Mouse (Mus musculus) CD4-positive naive resting alpha-beta T cell, adult 76 days (primary cell): ENCODE results near the gene Ccl12. TPM values are rescaled to one million over a fixed set of nuclear protein-coding genes. Genes with fewer than 3 reads are reported as not detected.

ENCODE experiments used
- total RNA-seq: library from RNA; stranded (reverse); gene quantifications from one replicate; pipeline ENCODE4 v1.2.4, GENCODE M21; 2023

The Ccl12 gene
- not detected for total RNA-seq

DNA sequence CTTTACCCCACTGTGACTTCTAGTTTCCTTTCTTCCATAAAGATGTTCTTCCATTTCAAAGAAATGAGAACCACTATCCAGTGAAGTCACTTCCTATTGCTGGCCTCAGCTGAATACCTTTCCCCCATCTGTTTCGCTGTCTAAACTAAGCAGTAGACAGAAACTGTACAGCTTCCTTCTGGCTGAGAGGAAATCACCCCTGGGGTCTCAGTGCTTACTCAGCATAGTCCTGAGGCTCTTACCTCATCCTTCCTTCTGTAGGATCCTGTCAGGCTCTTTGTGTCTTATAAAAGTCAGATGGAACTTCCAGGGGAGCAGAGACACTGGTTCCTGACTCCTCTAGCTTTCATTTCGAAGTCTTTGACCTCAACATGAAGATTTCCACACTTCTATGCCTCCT, at the start of gene Ccl12:
Ccl12 (plus strand) TSS at position 317 of the 400 bp plus-strand sequence.

DNA sequence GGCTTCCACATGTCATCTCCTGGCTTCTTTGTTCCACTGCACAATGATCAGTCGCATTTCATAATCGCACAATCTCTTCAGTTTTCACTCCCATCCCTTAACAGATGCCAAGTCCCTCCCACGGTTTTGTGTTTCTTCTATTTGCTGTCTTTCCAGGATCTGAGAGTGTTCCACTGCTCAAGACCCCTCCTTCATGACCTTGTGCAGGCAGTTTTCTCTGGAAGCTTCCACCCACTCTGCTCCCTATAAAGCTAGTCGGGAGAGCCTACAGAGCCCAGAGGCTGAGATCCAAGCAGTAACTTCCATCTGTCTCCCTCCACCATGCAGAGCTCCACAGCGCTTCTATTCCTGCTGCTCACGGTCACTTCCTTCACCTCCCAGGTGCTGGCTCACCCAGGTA, 44.0 kb upstream of the Ccl12 start, which contains the start of gene Ccl11:
Ccl11 (plus strand) TSS at position 178 of the 400 bp plus-strand sequence.

GRCm38 (mm10) chr11:82114885-82115284, 13.2 kb downstream of the Ccl12 start, which contains the start of gene Ccl8:
Gene Ccl8 (plus strand): TSS chr11:82115185.

Other genes starting within 250 kb of the Ccl12 start
- gene 5530401A14Rik, start 241.2 kb upstream of the Ccl12 start, total RNA-seq, result not detected
- gene Asic2, start 133.4 kb upstream of the Ccl12 start, total RNA-seq, result not detected
- gene Ccl2, start 66.3 kb upstream of the Ccl12 start, total RNA-seq, result not detected
- not detected for gene Gm17268, start 63.3 kb upstream of the Ccl12 start, total RNA-seq
- gene Ccl7, start 56.1 kb upstream of the Ccl12 start, total RNA-seq, result not detected
- not detected for gene Ccl11, start 44.0 kb upstream of the Ccl12 start, total RNA-seq
- gene Ccl8, start 13.3 kb downstream of the Ccl12 start, total RNA-seq, result not detected
- gene Ccl1, start 203.8 kb downstream of the Ccl12 start, total RNA-seq, result not detected